Mouse (Mus musculus) cerebellum, adult 9-10 months (tissue): Measurements from ENCODE around the gene Tmem9b.

ENCODE experiments used
- DNase-seq: peaks from one replicate; pipeline ENCODE4 v3.0.0; 2022

The Tmem9b gene

GRCm38 (mm10) chr7:109734806-109735205 lies 17.9 kb downstream of the Tmem9b start:
- DNase-seq = no peak

GRCm38 (mm10) chr7:109731626-109732025 lies 21.0 kb downstream of the Tmem9b start, which contains the start of gene Ascl3:
Gene Ascl3, minus strand, starts transcription at chr7:109731726.
- DNase-seq = no peak

- DNase-seq = no peak
Measured at GRCm38 (mm10) chr7:109723697-109724096, 29.0 kb downstream of the Tmem9b start, which contains the start of gene BC051019. Gene BC051019, minus strand, starts transcription at chr7:109723850.

DNA sequence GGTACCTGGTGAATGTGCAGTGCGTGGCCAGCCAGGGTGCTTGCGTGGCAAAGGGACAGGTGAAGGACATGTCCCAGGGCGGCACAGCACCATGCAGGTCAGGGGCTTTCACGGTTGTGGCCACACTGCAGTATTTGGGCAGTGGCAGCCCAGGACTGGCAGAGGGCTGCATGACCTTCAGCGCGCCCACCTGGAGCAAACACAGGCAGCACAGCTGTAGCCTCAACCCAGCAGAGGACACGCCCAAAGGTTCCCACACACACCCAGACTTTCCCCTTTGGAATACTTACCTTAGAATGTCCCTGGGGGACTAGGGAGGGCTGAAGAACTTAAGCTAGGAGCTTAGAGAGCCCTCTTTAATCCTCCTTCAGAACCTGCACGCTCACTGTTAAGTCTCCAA lies 29.6 kb downstream of the Tmem9b start:
- DNase-seq = no peak

GRCm38 (mm10) chr7:109722618-109723017 lies 30.1 kb downstream of the Tmem9b start:
- no peak for DNase-seq

- peak; percentile 38 for DNase-seq
Measured at GRCm38 (mm10) chr7:109719286-109719685, 33.4 kb downstream of the Tmem9b start.

DNA sequence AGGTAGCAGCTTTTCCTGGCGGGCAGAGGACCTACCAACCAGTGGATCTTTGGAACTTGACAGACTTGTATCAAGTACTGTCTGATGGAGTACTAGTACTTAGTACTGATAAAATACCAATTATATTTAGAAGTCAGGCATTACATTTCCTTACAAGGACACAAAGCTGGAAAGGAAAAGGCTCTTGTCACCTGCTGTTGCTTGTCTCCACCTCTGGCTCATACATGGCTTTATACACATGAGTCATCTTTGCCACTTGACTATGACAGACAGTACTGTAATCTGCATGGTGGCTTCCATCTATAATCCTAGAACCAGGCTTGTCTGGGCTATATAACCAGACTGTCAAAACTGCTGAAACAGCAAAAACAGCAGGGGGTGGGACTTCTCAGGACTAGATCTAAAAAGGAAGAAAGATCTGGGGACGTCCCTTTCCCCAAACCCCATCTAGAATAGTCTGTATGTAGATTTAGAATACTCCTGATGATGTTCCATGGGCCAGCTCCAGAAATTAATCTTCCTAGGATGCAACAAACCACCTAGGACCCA lies 39.2 kb downstream of the Tmem9b start:
- no peak for DNase-seq

DNA sequence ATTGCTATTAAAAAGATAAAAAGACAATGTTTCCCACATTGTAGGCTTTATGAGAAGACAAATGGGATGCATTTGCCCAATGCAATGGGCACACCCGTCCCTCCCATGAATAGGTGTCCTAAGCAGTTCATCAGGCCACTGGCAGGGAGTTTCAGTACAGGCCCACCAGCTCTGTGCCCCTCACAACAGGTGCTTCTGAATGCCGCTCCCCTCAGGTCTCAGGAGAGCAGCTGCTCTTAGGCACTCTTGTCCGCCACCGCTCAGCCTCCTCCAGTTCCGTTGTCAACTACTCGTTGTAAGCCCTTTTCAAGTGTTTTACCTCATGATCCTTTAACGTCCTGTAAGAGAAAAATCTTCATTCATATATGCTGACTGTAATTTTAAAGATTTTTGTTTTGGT lies 40.5 kb downstream of the Tmem9b start:
- DNase-seq = no peak

DNA sequence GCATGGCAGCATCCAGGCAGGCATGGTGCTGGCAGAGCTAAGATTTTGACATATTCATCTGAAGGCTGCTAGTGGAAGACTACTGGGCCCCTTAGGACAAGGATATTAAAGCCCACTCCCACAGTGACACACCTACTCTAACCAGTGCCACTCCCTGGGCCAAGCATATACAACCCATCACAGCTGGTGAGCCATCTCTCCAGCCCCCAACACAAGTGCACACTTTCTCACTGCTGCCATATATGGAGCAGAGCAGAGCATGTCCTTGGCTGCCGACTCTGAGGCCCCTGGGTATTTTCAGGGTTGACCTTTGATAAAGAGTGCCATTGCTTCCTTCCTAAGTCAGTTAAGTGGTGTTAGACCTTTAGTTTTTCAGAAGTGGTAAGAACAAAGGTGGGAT lies 42.6 kb downstream of the Tmem9b start:
- no peak for DNase-seq

- DNase-seq = no peak
Measured at GRCm38 (mm10) chr7:109708961-109709382, 43.7 kb downstream of the Tmem9b start.

GRCm38 (mm10) chr7:109707023-109707785 lies 45.5 kb downstream of the Tmem9b start:
- DNase-seq = peak; percentile 81

DNA sequence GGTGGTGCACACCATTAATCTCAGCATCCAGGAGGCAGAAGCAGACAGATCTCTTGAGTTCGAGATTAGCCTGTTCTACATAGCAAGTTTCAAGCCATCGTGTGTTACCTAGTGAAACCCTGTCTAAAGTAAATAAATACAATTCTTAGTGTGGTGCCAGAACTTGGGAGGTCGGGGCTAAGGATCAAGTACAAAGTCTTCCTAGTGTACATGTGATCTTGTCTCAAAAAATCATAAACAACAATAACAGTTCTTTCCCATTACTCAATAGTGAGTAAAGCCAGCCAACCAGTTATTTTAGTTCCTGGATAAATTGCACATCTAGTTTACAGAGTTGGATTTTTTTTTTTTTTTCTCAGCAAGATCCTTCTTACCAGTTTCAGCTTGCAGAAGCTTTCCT lies 48.2 kb downstream of the Tmem9b start:
- peak; percentile 7 for DNase-seq

- DNase-seq = no peak
Measured at GRCm38 (mm10) chr7:109704016-109704377, 48.7 kb downstream of the Tmem9b start.

GRCm38 (mm10) chr7:109703190-109704015 lies 49.3 kb downstream of the Tmem9b start, which contains the start of the genes St5 and Akip1:
Gene St5, minus strand, starts transcription at chr7:109703605.
Gene Akip1, plus strand, starts transcription at chr7:109703690.
- DNase-seq = peak; percentile 86

- peak; percentile 20 for DNase-seq
Measured at GRCm38 (mm10) chr7:109702721-109703120, 50.0 kb downstream of the Tmem9b start.

DNA sequence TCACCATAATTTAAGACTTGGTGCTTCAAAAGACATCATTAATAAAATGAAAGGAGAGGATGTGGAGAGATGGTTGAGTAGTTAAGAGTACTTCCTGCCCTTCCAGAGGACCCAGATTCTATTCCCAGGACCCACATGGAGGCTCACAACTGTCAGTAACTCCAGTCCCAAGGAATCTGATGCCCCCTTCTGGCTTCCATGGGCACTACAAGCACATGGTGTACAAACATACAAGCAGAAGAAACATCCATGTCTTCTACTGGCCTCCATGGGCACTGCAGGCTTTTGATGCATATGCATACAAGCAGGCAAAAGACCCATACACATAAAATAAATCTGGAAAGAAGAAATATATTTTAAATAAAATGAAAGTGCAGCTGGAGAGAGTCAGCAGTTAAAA lies 52.5 kb downstream of the Tmem9b start:
- no peak for DNase-seq

GRCm38 (mm10) chr7:109695339-109695726 lies 57.3 kb downstream of the Tmem9b start:
- DNase-seq = no peak

GRCm38 (mm10) chr7:109694576-109695338 lies 57.9 kb downstream of the Tmem9b start:
- DNase-seq = no peak

DNA sequence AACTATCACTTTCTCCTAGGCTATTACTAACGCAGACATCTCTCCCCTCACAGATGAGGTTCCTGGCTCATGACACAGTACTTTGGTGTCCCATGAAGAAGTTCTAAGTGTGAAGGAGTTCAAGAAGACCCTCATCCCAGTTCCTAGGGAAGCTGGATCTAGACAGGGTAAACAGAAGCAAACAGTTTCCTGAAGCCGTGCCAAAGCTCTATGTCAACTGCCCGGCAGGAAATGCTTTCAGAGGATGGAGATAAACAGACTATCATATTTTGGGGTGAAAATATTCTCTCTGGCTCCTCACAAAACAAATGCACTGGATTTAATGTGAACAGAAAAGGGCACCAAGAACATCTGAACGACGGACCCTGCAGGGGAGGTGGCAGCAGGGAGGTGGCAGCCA lies 61.7 kb downstream of the Tmem9b start:
- DNase-seq = no peak

DNA sequence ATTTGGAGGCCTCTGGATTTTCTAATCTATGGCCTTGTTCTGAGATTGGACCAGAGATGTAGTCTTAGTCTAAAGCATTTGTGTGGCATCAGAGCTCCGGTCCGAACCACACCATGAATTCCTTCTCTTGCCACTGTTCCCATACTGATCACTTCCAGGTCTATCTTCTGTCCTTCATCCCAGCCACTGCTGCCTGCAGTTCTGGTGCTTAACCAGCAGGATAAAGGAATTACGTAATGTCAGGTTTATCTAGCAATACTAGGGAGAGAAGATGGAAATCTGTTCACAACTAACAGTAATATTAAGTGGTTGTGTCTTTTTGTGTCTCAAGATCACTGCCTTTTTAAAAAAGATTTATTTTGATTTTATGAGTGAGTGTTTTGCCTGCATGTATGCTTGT lies 62.6 kb downstream of the Tmem9b start:
- no peak for DNase-seq

GRCm38 (mm10) chr7:109686585-109687128 lies 66.0 kb downstream of the Tmem9b start:
- no peak for DNase-seq
